Mouse (Mus musculus): Measurements from ENCODE around the gene Uqcr11. TPM values are rescaled to one million over a fixed set of nuclear protein-coding genes. Genes with fewer than 3 reads are reported as not detected.

The Uqcr11 gene
- polyA plus RNA-seq, 1 experiment from 2014 or later = 659 TPM

- H3K27me3 ChIP-seq = no peaks in the 10 kb centered on the region
- peaks cover 11% of the 10 kb centered on the region; the same call in 1 of the 2 replicates for H3K4me1 ChIP-seq
- no peak overlapping the region for H3K27ac ChIP-seq (replicated peaks)
- no peak overlapping the region for H3K4me2 ChIP-seq (replicated peaks)
- no peaks in the 10 kb centered on the region for H3K36me3 ChIP-seq
- H3K9ac ChIP-seq = no peak overlapping the region
- H3K4me3 ChIP-seq (replicated peaks) = no peak overlapping the region
- H3K9me3 ChIP-seq (replicated peaks) = no peaks in the 10 kb centered on the region
- ATAC-seq (ENCODE audit: insufficient number of reproducible peaks, low FRiP score, low TSS enrichment, low read depth) = no peak
- WGBS = 65% methylated on average over 8 of the region's 8 CpGs
These were observed 35.0 kb upstream of the Uqcr11 start for GRCm38 (mm10) chr10:80441598-80441997.

GRCm38 (mm10) chr10:80440031-80440430 lies 33.4 kb upstream of the Uqcr11 start:
- no peak for ATAC-seq (ENCODE audit: insufficient number of reproducible peaks, low FRiP score, low TSS enrichment, low read depth)
- no peak overlapping the region for H3K9ac ChIP-seq
- no peaks in the 10 kb centered on the region for H3K36me3 ChIP-seq
- H3K9me3 ChIP-seq (replicated peaks) = no peaks in the 10 kb centered on the region
- peaks cover 14% of the 10 kb centered on the region for H3K4me1 ChIP-seq
- H3K27ac ChIP-seq (replicated peaks) = no peak overlapping the region
- no peak overlapping the region for H3K4me3 ChIP-seq (replicated peaks)
- H3K4me2 ChIP-seq (replicated peaks) = no peak overlapping the region
- no peaks in the 10 kb centered on the region for H3K27me3 ChIP-seq

GRCm38 (mm10) chr10:80437973-80438372 lies 31.3 kb upstream of the Uqcr11 start:
- Histone ChIP-seq H3K4me2 (replicated peaks) (no peak overlapping the region), H3K27me3 (no peaks in the 10 kb centered on the region), H3K27ac (replicated peaks) (no peak overlapping the region), H3K9me3 (replicated peaks) (no peaks in the 10 kb centered on the region), H3K36me3 (no peaks in the 10 kb centered on the region), H3K4me1 (peaks cover 14% of the 10 kb centered on the region), H3K9ac (no peak overlapping the region), H3K4me3 (replicated peaks) (no peak overlapping the region)
- WGBS = 52% methylated on average over 4 of the region's 4 CpGs
- ATAC-seq (ENCODE audit: insufficient number of reproducible peaks, low FRiP score, low TSS enrichment, low read depth) = no peak

GRCm38 (mm10) chr10:80436276-80436675 lies 29.6 kb upstream of the Uqcr11 start:
- Histone ChIP-seq H3K36me3 (no peaks in the 10 kb centered on the region), H3K4me2 (replicated peaks) (no peak overlapping the region), H3K4me3 (replicated peaks) (peak overlapping the region; percentile 8), H3K4me1 (peaks cover 23% of the 10 kb centered on the region), H3K9ac (no peak overlapping the region), H3K9me3 (replicated peaks) (no peaks in the 10 kb centered on the region), H3K27ac (replicated peaks) (peak overlapping the region; percentile 78), H3K27me3 (no peaks in the 10 kb centered on the region)
- 9% methylated on average over 9 of the region's 9 CpGs for WGBS
- ATAC-seq (ENCODE audit: insufficient number of reproducible peaks, low FRiP score, low TSS enrichment, low read depth) = no peak

- WGBS = 32% methylated on average over 7 of the region's 7 CpGs
- H3K4me3 ChIP-seq (replicated peaks) = peak overlapping the region; percentile 8; the same call in 1 of the 2 replicates
- H3K9me3 ChIP-seq (replicated peaks) = no peaks in the 10 kb centered on the region
- no peak overlapping the region for H3K4me2 ChIP-seq (replicated peaks)
- ATAC-seq (ENCODE audit: insufficient number of reproducible peaks, low FRiP score, low TSS enrichment, low read depth) = no peak
- no peaks in the 10 kb centered on the region; the same call in 1 of the 2 replicates for H3K36me3 ChIP-seq
- no peaks in the 10 kb centered on the region for H3K27me3 ChIP-seq
- peaks cover 28% of the 10 kb centered on the region for H3K4me1 ChIP-seq
- H3K27ac ChIP-seq (replicated peaks) = peak overlapping the region; percentile 78
- H3K9ac ChIP-seq = no peak overlapping the region
These were observed 29.1 kb upstream of the Uqcr11 start for GRCm38 (mm10) chr10:80435764-80436163.

GRCm38 (mm10) chr10:80434823-80435222 lies 28.2 kb upstream of the Uqcr11 start:
- peaks cover 30% of the 10 kb centered on the region for H3K4me1 ChIP-seq
- H3K4me3 ChIP-seq (replicated peaks) = no peak overlapping the region
- no peaks in the 10 kb centered on the region for H3K27me3 ChIP-seq
- no peak overlapping the region for H3K4me2 ChIP-seq (replicated peaks)
- H3K9me3 ChIP-seq (replicated peaks) = no peaks in the 10 kb centered on the region
- WGBS = 77% methylated on average over 3 of the region's 3 CpGs
- H3K36me3 ChIP-seq = peaks cover 9% of the 10 kb centered on the region
- no peak for ATAC-seq (ENCODE audit: insufficient number of reproducible peaks, low FRiP score, low TSS enrichment, low read depth)
- H3K9ac ChIP-seq = no peak overlapping the region
- no peak overlapping the region for H3K27ac ChIP-seq (replicated peaks)

GRCm38 (mm10) chr10:80434233-80434592 lies 27.6 kb upstream of the Uqcr11 start:
- Histone ChIP-seq H3K4me3 (replicated peaks) (peak overlapping the region; percentile 97), H3K27me3 (no peaks in the 10 kb centered on the region), H3K36me3 (peaks cover 15% of the 10 kb centered on the region), H3K9ac (no peak overlapping the region), H3K27ac (replicated peaks) (peak overlapping the region; percentile 9; the same call in 1 of the 2 replicates), H3K4me1 (peaks cover 34% of the 10 kb centered on the region), H3K4me2 (replicated peaks) (0 out of 2 replicates have a peak overlapping the region, but pooled peaks have one; percentile 1), H3K9me3 (replicated peaks) (no peaks in the 10 kb centered on the region)
- WGBS = 13% methylated on average over 8 of the region's 8 CpGs
- ATAC-seq (ENCODE audit: insufficient number of reproducible peaks, low FRiP score, low TSS enrichment, low read depth) = no peak

GRCm38 (mm10) chr10:80433513-80434232 lies 27.0 kb upstream of the Uqcr11 start, which contains the start of gene Tcf3:
Tcf3 (minus strand) TSS chr10:80433647.
- Histone ChIP-seq H3K4me3 (replicated peaks) (peak within 1 kb of the TSS; percentile 97), H3K4me2 (replicated peaks) (peak within 1 kb of the TSS; percentile 81), H3K9me3 (replicated peaks) (no peaks in the 10 kb centered on the region), H3K4me1 (peaks cover 34% of the 10 kb centered on the region), H3K9ac (peak within 1 kb of the TSS; percentile 99), H3K27ac (replicated peaks) (peak within 1 kb of the TSS; percentile 95), H3K36me3 (peaks cover 20% of the 10 kb centered on the region), H3K27me3 (no peaks in the 10 kb centered on the region)
- WGBS = under 1% methylated on average over 56 of the region's 61 CpGs
- peak; percentile 93 for ATAC-seq (ENCODE audit: insufficient number of reproducible peaks, low FRiP score, low TSS enrichment, low read depth)

- H3K9me3 ChIP-seq (replicated peaks) = no peaks in the 10 kb centered on the region
- ATAC-seq (ENCODE audit: insufficient number of reproducible peaks, low FRiP score, low TSS enrichment, low read depth) = 0 out of 2 replicates have a peak, but pooled peaks have one; percentile 0
- H3K4me3 ChIP-seq (replicated peaks) = peak overlapping the region; percentile 97
- no peaks in the 10 kb centered on the region for H3K27me3 ChIP-seq
- peaks cover 34% of the 10 kb centered on the region for H3K4me1 ChIP-seq
- H3K9ac ChIP-seq = peak overlapping the region; percentile 99
- H3K4me2 ChIP-seq (replicated peaks) = peak overlapping the region; percentile 81
- H3K27ac ChIP-seq (replicated peaks) = peak overlapping the region; percentile 95
- H3K36me3 ChIP-seq = peaks cover 27% of the 10 kb centered on the region
- under 1% methylated on average over 54 of the region's 60 CpGs for WGBS
These were observed 26.4 kb upstream of the Uqcr11 start for GRCm38 (mm10) chr10:80432936-80433512.

- peaks cover 34% of the 10 kb centered on the region for H3K4me1 ChIP-seq
- H3K27me3 ChIP-seq = no peaks in the 10 kb centered on the region
- H3K9me3 ChIP-seq (replicated peaks) = no peaks in the 10 kb centered on the region
- peak overlapping the region; percentile 81 for H3K4me2 ChIP-seq (replicated peaks)
- peaks cover 33% of the 10 kb centered on the region for H3K36me3 ChIP-seq
- H3K27ac ChIP-seq (replicated peaks) = peak overlapping the region; percentile 95
- WGBS = 0% methylated on average over 4 of the region's 4 CpGs
- ATAC-seq (ENCODE audit: insufficient number of reproducible peaks, low FRiP score, low TSS enrichment, low read depth) = no peak
- H3K9ac ChIP-seq = peak overlapping the region; percentile 99
- H3K4me3 ChIP-seq (replicated peaks) = peak overlapping the region; percentile 97
These were observed 25.8 kb upstream of the Uqcr11 start for GRCm38 (mm10) chr10:80432387-80432785.

- peak overlapping the region; percentile 95 for H3K27ac ChIP-seq (replicated peaks)
- 14% methylated on average over 16 of the region's 16 CpGs for WGBS
- H3K4me3 ChIP-seq (replicated peaks) = peak overlapping the region; percentile 97
- H3K36me3 ChIP-seq = peaks cover 39% of the 10 kb centered on the region
- no peaks in the 10 kb centered on the region for H3K27me3 ChIP-seq
- H3K9ac ChIP-seq = peak overlapping the region; percentile 99
- H3K9me3 ChIP-seq (replicated peaks) = no peaks in the 10 kb centered on the region
- ATAC-seq (ENCODE audit: insufficient number of reproducible peaks, low FRiP score, low TSS enrichment, low read depth) = no peak
- H3K4me2 ChIP-seq (replicated peaks) = peak overlapping the region; percentile 81
- H3K4me1 ChIP-seq = peaks cover 34% of the 10 kb centered on the region
These were observed 25.1 kb upstream of the Uqcr11 start for GRCm38 (mm10) chr10:80431570-80432386.
